Mouse (Mus musculus) liver, adult 2 months (tissue): Measurements from ENCODE around the gene Ppp1r11. TPM values are rescaled to one million over a fixed set of nuclear protein-coding genes. Genes with fewer than 3 reads are reported as not detected.

ENCODE experiments used
- DNase-seq: peaks from one replicate; pipeline ENCODE4 v3.0.0-alpha.2; 2011; ENCODE audit warnings: low read depth, low spot score; ENCODE audit errors: extremely low read depth
- H3K27ac ChIP-seq: fragments of 200-500 bp; replicated peaks from 2 replicates; pipeline ENCODE4 v1.5.1; 2012; ENCODE audit warnings: low read depth, mild to moderate bottlenecking, control low read depth, inconsistent platforms, low read length; ENCODE audit not compliant: insufficient read depth
- H3K27me3 ChIP-seq: fragments of 200-500 bp; 2 replicates; pipeline ENCODE4 v1.6.1; 2012; ENCODE audit warnings: mild to moderate bottlenecking, moderate library complexity, low read length, inconsistent platforms; ENCODE audit not compliant: control insufficient read depth, insufficient read depth
- H3K36me3 ChIP-seq: fragments of 200-500 bp; 2 replicates; pipeline ENCODE4 v1.6.1; 2012; ENCODE audit warnings: low read length, inconsistent platforms; ENCODE audit not compliant: control insufficient read depth, insufficient read depth
- H3K4me1 ChIP-seq: fragments of 200-500 bp; 2 replicates; pipeline ENCODE4 v1.6.1; 2011; ENCODE audit warnings: low read length; ENCODE audit not compliant: control insufficient read depth, insufficient read depth
- H3K4me3 ChIP-seq: fragments of 200-500 bp; 2 replicates; pipeline ENCODE4 v1.5.1; 2011; ENCODE audit warnings: low read depth, mild to moderate bottlenecking, control low read depth, low read length, moderate library complexity; ENCODE audit not compliant: insufficient read depth
- H3K79me2 ChIP-seq: fragments of 200-500 bp; 2 replicates; pipeline ENCODE4 v1.6.1; 2012; ENCODE audit warnings: inconsistent platforms, mild to moderate bottlenecking, low read length, moderate library complexity; ENCODE audit not compliant: control insufficient read depth, insufficient read depth
- H3K9ac ChIP-seq: fragments of 200-500 bp; 2 replicates; pipeline ENCODE4 v1.6.1; 2012; ENCODE audit warnings: low read depth, mild to moderate bottlenecking, control low read depth, inconsistent platforms, low read length
- CTCF ChIP-seq: fragments of 200-500 bp; IDR thresholded peaks from 2 replicates; pipeline ENCODE4 v1.5.1; 2011; ENCODE audit warnings: low read depth, low read length, control low read depth
- POLR2A ChIP-seq: fragments of 200-500 bp; IDR thresholded peaks from 2 replicates; pipeline ENCODE4 v1.6.1; 2011; ENCODE audit warnings: low read length, control low read depth; ENCODE audit not compliant: insufficient read depth; ENCODE audit errors: extremely low read depth
- WGBS: fragments of 180-500 bp; shearing (Covaris S2); methylation state at CpG from one replicate; pipeline ENCODE4 v1.1.7; 2018; 5-methylcytosine and 5-hydroxymethylcytosine counted together
- polyA plus RNA-seq: library from polyadenylated mRNA; depleted of rRNA; stranded (reverse); fragments of >200 nt; gene quantifications from 2 replicates; pipeline ENCODE4 v1.2.3, GENCODE M21; 2012
- total RNA-seq: library from RNA; depleted of rRNA; stranded (reverse); fragments of >200 nt; gene quantifications from 2 replicates; pipeline ENCODE4 v1.2.3, GENCODE M21; 2014

The Ppp1r11 gene
- total and polyA plus RNA-seq, 2 experiments, result 24.2 to 37.7 TPM

DNA sequence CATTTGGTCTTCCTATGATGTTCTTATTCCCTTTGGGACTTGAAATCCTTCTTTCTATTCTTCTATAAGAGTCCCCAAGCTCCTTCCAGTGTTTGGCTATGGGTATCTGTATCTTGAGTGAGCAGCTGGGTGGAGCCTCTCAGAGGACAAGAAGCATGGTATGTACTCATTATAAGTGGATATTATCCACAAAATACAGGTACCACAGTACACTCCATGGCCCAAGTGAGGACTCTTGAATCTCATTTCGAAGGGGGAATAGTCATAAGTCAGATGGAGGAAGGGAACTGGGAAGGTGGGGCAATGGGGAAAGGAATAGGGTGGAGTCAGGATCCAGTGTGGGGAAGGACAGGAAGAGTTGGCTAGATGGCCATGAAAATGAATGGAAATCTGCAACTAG is 1.5 kb upstream of the Ppp1r11 start:
- H3K4me1 ChIP-seq, result peaks cover 4% of the 10 kb centered on the region
- H3K36me3 ChIP-seq, result peaks cover 10% of the 10 kb centered on the region; the same call in 1 of the 2 replicates
- H3K79me2 ChIP-seq, result no peaks in the 10 kb centered on the region; the same call in 1 of the 2 replicates
- no peaks in the 10 kb centered on the region for H3K27me3 ChIP-seq
- no peak for DNase-seq
- TF ChIP-seq CTCF (no peak), POLR2A (no peak)
- WGBS, result 89% methylated on average over 1 of the region's 1 CpGs
- H3K27ac ChIP-seq, result no peak overlapping the region
- no peak overlapping the region for H3K4me3 ChIP-seq
- no peak overlapping the region for H3K9ac ChIP-seq

DNA sequence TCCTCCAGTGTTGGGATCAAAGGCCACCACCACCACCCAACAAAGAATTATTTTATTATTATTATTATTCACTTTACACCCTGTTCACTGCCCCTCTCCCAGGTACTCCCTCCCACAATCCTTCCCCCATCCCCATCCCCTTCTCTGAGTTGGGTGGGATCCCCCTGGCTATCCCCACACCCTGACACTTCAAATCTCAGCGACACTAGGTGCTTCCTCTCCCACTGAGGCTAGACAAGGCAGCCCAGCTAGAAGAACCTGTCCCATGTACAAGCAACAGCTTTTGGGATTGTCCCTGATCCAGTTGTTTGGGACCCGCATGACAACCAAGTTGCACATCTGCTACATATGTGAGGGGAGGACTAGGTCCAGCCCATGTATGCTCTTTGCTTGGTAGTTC is 1.1 kb upstream of the Ppp1r11 start:
- Histone ChIP-seq H3K36me3 (peaks cover 10% of the 10 kb centered on the region; the same call in 1 of the 2 replicates), H3K27ac (no peak overlapping the region), H3K9ac (no peak overlapping the region), H3K4me1 (peaks cover 3% of the 10 kb centered on the region), H3K4me3 (no peak overlapping the region), H3K27me3 (no peaks in the 10 kb centered on the region), H3K79me2 (no peaks in the 10 kb centered on the region; the same call in 1 of the 2 replicates)
- WGBS, result 98% methylated on average over 2 of the region's 2 CpGs
- DNase-seq, result no peak
- TF ChIP-seq CTCF (no peak), POLR2A (no peak)

GRCm38 (mm10) chr17:36949265-36949664 is 2.3 kb downstream of the Ppp1r11 start:
- H3K79me2 ChIP-seq, result no peaks in the 10 kb centered on the region; the same call in 1 of the 2 replicates
- TF ChIP-seq POLR2A (no peak), CTCF (no peak)
- H3K9ac ChIP-seq, result no peak overlapping the region
- H3K4me3 ChIP-seq, result no peak overlapping the region
- H3K27ac ChIP-seq, result no peak overlapping the region
- H3K27me3 ChIP-seq, result no peaks in the 10 kb centered on the region
- DNase-seq, result no peak
- H3K36me3 ChIP-seq, result peaks cover 5% of the 10 kb centered on the region; the same call in 1 of the 2 replicates
- H3K4me1 ChIP-seq, result no peaks in the 10 kb centered on the region
- WGBS, result 95% methylated on average over 8 of the region's 8 CpGs

DNA sequence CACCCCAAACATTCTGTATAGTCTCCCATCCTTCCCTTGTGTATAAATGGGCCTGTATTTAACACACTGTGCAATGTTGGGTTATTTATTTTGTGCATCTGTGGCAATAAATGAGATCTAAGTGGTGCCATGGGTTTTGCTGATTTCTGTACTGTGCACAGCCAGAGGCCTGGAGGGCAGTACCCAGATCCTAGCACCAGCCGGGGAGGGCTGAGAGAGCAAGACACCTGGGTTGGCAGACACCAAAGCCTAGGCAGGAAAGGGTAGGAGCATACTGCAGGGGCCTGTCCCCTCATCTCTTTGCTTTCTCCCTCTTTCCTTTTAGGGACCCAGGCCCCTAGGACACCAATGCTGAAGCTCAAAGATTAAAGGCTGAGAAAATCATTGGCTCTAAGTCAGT is 3.3 kb downstream of the Ppp1r11 start:
- Histone ChIP-seq H3K4me1 (peaks cover 5% of the 10 kb centered on the region), H3K4me3 (no peak overlapping the region), H3K27me3 (no peaks in the 10 kb centered on the region), H3K9ac (no peak overlapping the region), H3K36me3 (peaks cover 4% of the 10 kb centered on the region; the same call in 1 of the 2 replicates), H3K27ac (no peak overlapping the region), H3K79me2 (no peaks in the 10 kb centered on the region; the same call in 1 of the 2 replicates)
- TF ChIP-seq CTCF, result no peak
- TF ChIP-seq POLR2A, result no peak
- DNase-seq, result no peak
- WGBS, result 88% methylated on average over 1 of the region's 1 CpGs

GRCm38 (mm10) chr17:36947051-36947819 is 4.3 kb downstream of the Ppp1r11 start:
- Histone ChIP-seq H3K9ac (peak overlapping the region; percentile 45), H3K4me3 (peak overlapping the region; percentile 46), H3K36me3 (peaks cover 4% of the 10 kb centered on the region; the same call in 1 of the 2 replicates), H3K27me3 (no peaks in the 10 kb centered on the region), H3K4me1 (peaks cover 5% of the 10 kb centered on the region), H3K79me2 (peaks cover 5% of the 10 kb centered on the region; the same call in 1 of the 2 replicates), H3K27ac (no peak overlapping the region)
- no peak for DNase-seq
- TF ChIP-seq POLR2A, result no peak
- no peak for TF ChIP-seq CTCF
- 43% methylated on average over 55 of the region's 62 CpGs for WGBS
